Mouse (Mus musculus) embryonic facial prominence, embryonic 14.5 days (tissue): Measurements from ENCODE around the gene Skint3. TPM values are rescaled to one million over a fixed set of nuclear protein-coding genes. Genes with fewer than 3 reads are reported as not detected.

ENCODE experiments used
- ATAC-seq: fragments of 200-750 bp; cut with Nextera tagmentation; 2 replicates; pipeline ENCODE4 v1.8.0; 2017; ENCODE audit warnings: low read depth, moderate number of reproducible peaks, moderate TSS enrichment
- DNase-seq: peaks from one replicate; pipeline ENCODE4 v3.0.0-alpha.2; 2015; ENCODE audit warnings: low spot score
- H3K27ac ChIP-seq: fragments of 300-500 bp; sonication (generic); replicated peaks from 2 replicates; pipeline ENCODE4 v1.5.1; 2014; ENCODE audit warnings: low read depth, mild to moderate bottlenecking, low read length, moderate library complexity
- H3K27me3 ChIP-seq: fragments of 300-500 bp; sonication (generic); replicated peaks from 2 replicates; pipeline ENCODE4 v1.6.1; 2014; ENCODE audit warnings: low read length; ENCODE audit not compliant: control insufficient read depth, insufficient read depth
- H3K36me3 ChIP-seq: fragments of 300-500 bp; sonication (generic); 2 replicates; pipeline ENCODE4 v1.6.1; 2014; ENCODE audit warnings: low read length, mixed read lengths; ENCODE audit not compliant: control insufficient read depth, insufficient read depth
- H3K4me1 ChIP-seq: fragments of 300-500 bp; sonication (generic); 2 replicates; pipeline ENCODE4 v1.6.1; 2014; ENCODE audit warnings: antibody characterized with exemption, low read length; ENCODE audit not compliant: control insufficient read depth, insufficient read depth
- H3K4me2 ChIP-seq: fragments of 300-500 bp; sonication (generic); 2 replicates; pipeline ENCODE4 v1.6.1; 2014; ENCODE audit warnings: low read depth, mild to moderate bottlenecking, low read length, moderate library complexity, mixed read lengths
- H3K4me3 ChIP-seq: fragments of 300-500 bp; sonication (generic); 2 replicates; pipeline ENCODE4 v1.5.1; 2014; ENCODE audit warnings: low read depth, mild to moderate bottlenecking, low read length
- H3K9ac ChIP-seq: fragments of 300-500 bp; sonication (generic); 2 replicates; pipeline ENCODE4 v1.6.1; 2014; ENCODE audit warnings: low read depth, mild to moderate bottlenecking, low read length, moderate library complexity, mixed read lengths
- H3K9me3 ChIP-seq: fragments of 300-500 bp; sonication (generic); 2 replicates; pipeline ENCODE4 v1.6.1; 2016; ENCODE audit warnings: low read length; ENCODE audit not compliant: control insufficient read depth
- WGBS: fragments of 180-500 bp; shearing (Covaris S2); extraction: QIAGEN DNeasy Blood & Tissue Kit; methylation state at CpG from one replicate; pipeline ENCODE4 v1.1.7; 2014; 5-methylcytosine and 5-hydroxymethylcytosine counted together
- polyA plus RNA-seq: library from polyadenylated mRNA; unstranded; fragments of >200 nt; fragmentation: Nextera tagmentation; extraction: Ambion mirVana; gene quantifications from 2 replicates; pipeline ENCODE4 v1.2.1, GENCODE M21; 2014

Skint3 gene
- polyA plus RNA-seq, result 0.04 and 0.05 TPM in 2 replicates

GRCm38 (mm10) chr4:112231945-112232344 lies at the start of gene Skint3:
Gene Skint3, plus strand, starts transcription at chr4:112232245.
- Histone ChIP-seq H3K27ac (no peak within 1 kb of the TSS), H3K4me2 (no peak within 1 kb of the TSS), H3K36me3 (no peaks in the 10 kb centered on the region)

GRCm38 (mm10) chr4:112243416-112243815 lies 11.4 kb downstream of the Skint3 start:
- H3K27ac ChIP-seq, result no peak overlapping the region
- no peak overlapping the region for H3K4me2 ChIP-seq
- H3K27me3 ChIP-seq, result no peaks in the 10 kb centered on the region
- ATAC-seq, result no peak
- H3K4me3 ChIP-seq, result no peak overlapping the region
- no peak overlapping the region for H3K9ac ChIP-seq
- WGBS, result 53% methylated on average over 1 of the region's 1 CpGs
- DNase-seq, result no peak
- H3K4me1 ChIP-seq, result no peaks in the 10 kb centered on the region
- H3K9me3 ChIP-seq, result 0 out of 2 replicates have a peak, but pooled peaks cover 6% of the 10 kb centered on the region
- H3K36me3 ChIP-seq, result no peaks in the 10 kb centered on the region

More at GRCm38 (mm10) chr4:112231945-112232344, at the start of gene Skint3:
- 88% methylated on average over 1 of the region's 1 CpGs for WGBS
- H3K4me3 ChIP-seq, result no peak within 1 kb of the TSS
- ATAC-seq (no peak), DNase-seq (no peak)
- no peak within 1 kb of the TSS for H3K9ac ChIP-seq
- H3K9me3 ChIP-seq, result 0 out of 2 replicates have a peak, but pooled peaks cover 3% of the 10 kb centered on the region
- H3K27me3 ChIP-seq, result no peaks in the 10 kb centered on the region
- no peaks in the 10 kb centered on the region for H3K4me1 ChIP-seq

GRCm38 (mm10) chr4:112243951-112244350 lies 11.9 kb downstream of the Skint3 start:
- no peaks in the 10 kb centered on the region for H3K36me3 ChIP-seq
- 79% methylated on average over 3 of the region's 3 CpGs for WGBS
- H3K27me3 ChIP-seq, result no peaks in the 10 kb centered on the region
- no peaks in the 10 kb centered on the region for H3K4me1 ChIP-seq
- H3K4me2 ChIP-seq, result no peak overlapping the region
- H3K27ac ChIP-seq, result no peak overlapping the region
- 0 out of 2 replicates have a peak, but pooled peaks cover 6% of the 10 kb centered on the region for H3K9me3 ChIP-seq
- DNase-seq, result no peak
- ATAC-seq, result no peak
- no peak overlapping the region for H3K4me3 ChIP-seq
- no peak overlapping the region for H3K9ac ChIP-seq

- no peak overlapping the region for H3K27ac ChIP-seq
- no peak overlapping the region for H3K4me3 ChIP-seq
- DNase-seq (no peak), ATAC-seq (no peak)
- H3K9ac ChIP-seq, result no peak overlapping the region
- no peak overlapping the region for H3K4me2 ChIP-seq
- 74% methylated on average over 5 of the region's 5 CpGs for WGBS
- H3K27me3 ChIP-seq, result no peaks in the 10 kb centered on the region
- no peaks in the 10 kb centered on the region for H3K4me1 ChIP-seq
- no peaks in the 10 kb centered on the region for H3K36me3 ChIP-seq
- no peaks in the 10 kb centered on the region for H3K9me3 ChIP-seq
Observed at GRCm38 (mm10) chr4:112256022-112256421, 24.0 kb downstream of the Skint3 start.

DNA sequence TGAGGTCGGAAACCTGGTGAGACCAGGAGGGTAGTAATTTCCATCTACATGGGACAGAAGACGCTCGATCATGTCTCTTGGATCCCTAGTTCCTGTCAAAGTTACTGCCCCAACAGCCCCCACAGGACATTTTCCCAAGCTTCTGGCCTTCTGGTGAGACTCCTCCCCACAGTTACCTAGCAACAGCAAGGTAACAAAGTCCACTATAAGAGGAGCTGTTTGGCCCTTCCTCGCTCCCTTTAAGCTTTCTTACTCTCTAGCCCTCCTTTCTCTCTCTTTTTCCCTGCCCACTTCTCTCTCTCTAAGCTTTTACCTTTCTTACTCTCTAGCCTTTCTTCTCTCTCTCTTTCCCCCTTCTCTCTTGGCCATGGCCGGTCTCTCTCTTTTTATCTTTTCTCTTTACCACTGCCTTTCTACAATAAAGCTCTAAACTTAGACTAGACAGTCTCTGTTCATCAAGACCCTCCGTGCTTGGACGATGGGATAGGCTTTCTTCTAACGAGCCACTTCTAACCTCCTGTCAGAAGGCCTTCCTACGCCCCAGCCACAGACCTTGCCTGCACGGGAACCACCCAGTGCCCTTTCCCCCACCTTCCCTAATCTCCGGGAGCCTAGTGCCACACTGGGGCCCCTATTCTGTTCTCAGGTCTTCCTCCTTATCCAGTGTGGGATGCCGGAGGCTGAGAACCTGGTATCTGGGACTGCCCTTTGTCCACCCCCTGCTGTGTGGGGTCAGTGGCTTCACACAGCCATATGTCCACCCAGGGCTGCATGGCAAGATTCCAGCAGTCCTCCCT lies 55.3 kb downstream of the Skint3 start:
- H3K9me3 ChIP-seq, result 0 out of 2 replicates have a peak, but pooled peaks cover 8% of the 10 kb centered on the region
- 77% methylated on average over 12 of the region's 12 CpGs for WGBS
- no peak overlapping the region for H3K27ac ChIP-seq
- no peaks in the 10 kb centered on the region for H3K36me3 ChIP-seq
- DNase-seq, result no peak
- no peak overlapping the region for H3K4me2 ChIP-seq
- H3K9ac ChIP-seq, result no peak overlapping the region
- no peaks in the 10 kb centered on the region for H3K27me3 ChIP-seq
- H3K4me1 ChIP-seq, result no peaks in the 10 kb centered on the region
- ATAC-seq, result no peak
- no peak overlapping the region for H3K4me3 ChIP-seq

GRCm38 (mm10) chr4:112288396-112288795 lies 56.4 kb downstream of the Skint3 start:
- Histone ChIP-seq H3K4me1 (no peaks in the 10 kb centered on the region), H3K27ac (no peak overlapping the region), H3K36me3 (no peaks in the 10 kb centered on the region), H3K27me3 (no peaks in the 10 kb centered on the region), H3K4me3 (no peak overlapping the region), H3K4me2 (no peak overlapping the region), H3K9me3 (0 out of 2 replicates have a peak, but pooled peaks cover 8% of the 10 kb centered on the region), H3K9ac (no peak overlapping the region)
- 80% methylated on average over 4 of the region's 4 CpGs for WGBS
- DNase-seq (no peak), ATAC-seq (no peak)

GRCm38 (mm10) chr4:112302305-112302704 lies 70.3 kb downstream of the Skint3 start:
- Histone ChIP-seq H3K4me2 (no peak overlapping the region), H3K9me3 (peaks cover 1% of the 10 kb centered on the region), H3K36me3 (no peaks in the 10 kb centered on the region), H3K9ac (no peak overlapping the region), H3K27ac (no peak overlapping the region), H3K4me1 (no peaks in the 10 kb centered on the region), H3K27me3 (no peaks in the 10 kb centered on the region), H3K4me3 (no peak overlapping the region)
- 64% methylated on average over 1 of the region's 1 CpGs for WGBS
- DNase-seq (no peak), ATAC-seq (no peak)

DNA sequence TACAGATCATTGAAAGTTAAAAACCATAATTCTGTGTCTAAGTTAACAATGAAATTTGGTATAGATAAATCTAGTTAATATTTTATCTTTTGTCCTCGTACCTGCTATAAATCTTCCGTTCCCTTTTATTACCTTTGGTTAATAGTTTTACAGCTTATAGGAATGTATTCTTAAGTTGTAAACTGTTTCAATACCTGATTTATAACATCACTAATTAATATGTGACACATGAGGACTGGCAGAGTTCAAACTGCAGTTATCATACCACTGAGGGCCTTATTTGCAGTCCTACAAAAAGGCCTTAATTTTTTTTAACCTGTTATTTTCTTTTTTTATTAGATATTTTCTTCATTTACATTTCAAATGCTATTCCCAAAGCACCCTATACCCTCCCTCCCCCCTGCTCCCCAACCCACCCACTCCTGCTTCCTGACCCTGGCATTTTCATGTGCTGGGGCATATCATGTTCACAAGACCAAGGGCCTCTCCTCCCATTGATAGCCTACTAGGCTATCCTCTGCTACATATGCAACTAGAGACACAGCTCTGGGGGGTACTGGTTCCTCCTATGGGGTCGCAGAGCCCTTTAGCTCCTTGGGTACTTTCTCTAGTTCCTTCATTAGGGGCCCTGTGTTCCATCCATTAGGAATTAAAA lies 70.9 kb downstream of the Skint3 start:
- Histone ChIP-seq H3K4me3 (no peak overlapping the region), H3K9ac (no peak overlapping the region), H3K4me1 (no peaks in the 10 kb centered on the region), H3K27me3 (no peaks in the 10 kb centered on the region), H3K4me2 (no peak overlapping the region), H3K27ac (no peak overlapping the region), H3K36me3 (no peaks in the 10 kb centered on the region), H3K9me3 (peaks cover 6% of the 10 kb centered on the region)
- no peak for DNase-seq
- no peak for ATAC-seq
- WGBS, result 83% methylated on average over 3 of the region's 3 CpGs
